Mouse (Mus musculus): ENCODE results near the gene Fkbp1a. TPM values are rescaled to one million over a fixed set of nuclear protein-coding genes. Genes with fewer than 3 reads are reported as not detected.

Gene Fkbp1a
- polyA plus RNA-seq, 1 experiment from 2014 or later: 507 TPM

- Histone ChIP-seq H3K9me3 (no peaks in the 10 kb centered on the region), H3K4me2 (replicated peaks) (no peak overlapping the region), H3K4me3 (replicated peaks) (no peak overlapping the region), H3K36me3 (0 out of 2 replicates have a peak, but pooled peaks cover 12% of the 10 kb centered on the region), H3K4me1 (replicated peaks) (no peaks in the 10 kb centered on the region), H3K27ac (no peak overlapping the region), H3K27me3 (no peaks in the 10 kb centered on the region), H3K9ac (replicated peaks) (no peak overlapping the region)
- no peak for ATAC-seq
Measured at GRCm38 (mm10) chr2:151529169-151529568, 13.1 kb upstream of the Fkbp1a start.

GRCm38 (mm10) chr2:151530378-151531230, 11.7 kb upstream of the Fkbp1a start:
- H3K36me3 ChIP-seq: 0 out of 2 replicates have a peak, but pooled peaks cover 12% of the 10 kb centered on the region
- WGBS: 64% methylated on average over 8 of the region's 8 CpGs
- no peak overlapping the region for H3K9ac ChIP-seq (replicated peaks)
- no peaks in the 10 kb centered on the region for H3K9me3 ChIP-seq
- no peaks in the 10 kb centered on the region for H3K27me3 ChIP-seq
- H3K27ac ChIP-seq: no peak overlapping the region
- H3K4me2 ChIP-seq (replicated peaks): no peak overlapping the region
- H3K4me3 ChIP-seq (replicated peaks): no peak overlapping the region
- H3K4me1 ChIP-seq (replicated peaks): no peaks in the 10 kb centered on the region
- no peak for ATAC-seq

GRCm38 (mm10) chr2:151533632-151534031, 8.7 kb upstream of the Fkbp1a start:
- no peaks in the 10 kb centered on the region for H3K27me3 ChIP-seq
- H3K4me1 ChIP-seq (replicated peaks): no peaks in the 10 kb centered on the region
- H3K36me3 ChIP-seq: no peaks in the 10 kb centered on the region
- no peaks in the 10 kb centered on the region for H3K9me3 ChIP-seq
- no peak overlapping the region for H3K4me2 ChIP-seq (replicated peaks)
- no peak for ATAC-seq
- no peak overlapping the region for H3K27ac ChIP-seq
- H3K4me3 ChIP-seq (replicated peaks): no peak overlapping the region
- WGBS: 93% methylated on average over 6 of the region's 6 CpGs
- no peak overlapping the region for H3K9ac ChIP-seq (replicated peaks)

GRCm38 (mm10) chr2:151535961-151536617, 6.2 kb upstream of the Fkbp1a start:
- Histone ChIP-seq H3K9me3 (no peaks in the 10 kb centered on the region), H3K9ac (replicated peaks) (no peak overlapping the region), H3K27ac (no peak overlapping the region; the same call in 1 of the 2 replicates), H3K27me3 (no peaks in the 10 kb centered on the region), H3K4me3 (replicated peaks) (no peak overlapping the region), H3K4me1 (replicated peaks) (no peaks in the 10 kb centered on the region), H3K36me3 (no peaks in the 10 kb centered on the region), H3K4me2 (replicated peaks) (no peak overlapping the region)
- 9% methylated on average over 1 of the region's 1 CpGs for WGBS
- ATAC-seq: peak; percentile 55; the same call in 1 of the 2 replicates

GRCm38 (mm10) chr2:151536618-151536974, 5.7 kb upstream of the Fkbp1a start:
- no peak overlapping the region for H3K9ac ChIP-seq (replicated peaks)
- no peaks in the 10 kb centered on the region for H3K36me3 ChIP-seq
- H3K27ac ChIP-seq: no peak overlapping the region
- H3K4me1 ChIP-seq (replicated peaks): peaks cover 4% of the 10 kb centered on the region
- H3K4me2 ChIP-seq (replicated peaks): no peak overlapping the region
- H3K27me3 ChIP-seq: no peaks in the 10 kb centered on the region
- ATAC-seq: no peak
- H3K4me3 ChIP-seq (replicated peaks): no peak overlapping the region
- no peaks in the 10 kb centered on the region for H3K9me3 ChIP-seq
- WGBS: 84% methylated on average over 5 of the region's 5 CpGs

- ATAC-seq: no peak
- Histone ChIP-seq H3K4me1 (replicated peaks) (peaks cover 10% of the 10 kb centered on the region), H3K36me3 (no peaks in the 10 kb centered on the region), H3K27ac (no peak overlapping the region), H3K27me3 (no peaks in the 10 kb centered on the region), H3K4me3 (replicated peaks) (no peak overlapping the region), H3K9ac (replicated peaks) (no peak overlapping the region), H3K9me3 (no peaks in the 10 kb centered on the region), H3K4me2 (replicated peaks) (no peak overlapping the region)
- 65% methylated on average over 4 of the region's 4 CpGs for WGBS
Measured at GRCm38 (mm10) chr2:151538646-151539045, 3.6 kb upstream of the Fkbp1a start.

GRCm38 (mm10) chr2:151543063-151543895, 996 bp downstream of the Fkbp1a start:
- H3K4me3 ChIP-seq (replicated peaks): peak overlapping the region; percentile 80

GRCm38 (mm10) chr2:151544673-151545072, 2.4 kb downstream of the Fkbp1a start:
- peak overlapping the region; percentile 80; the same call in 1 of the 2 replicates for H3K4me3 ChIP-seq (replicated peaks)

More at GRCm38 (mm10) chr2:151543063-151543895, 996 bp downstream of the Fkbp1a start:
- Histone ChIP-seq H3K9me3 (no peaks in the 10 kb centered on the region), H3K27ac (peak overlapping the region; percentile 89), H3K9ac (replicated peaks) (peak overlapping the region; percentile 91), H3K4me1 (replicated peaks) (peaks cover 46% of the 10 kb centered on the region), H3K4me2 (replicated peaks) (peak overlapping the region; percentile 79), H3K36me3 (peaks cover 23% of the 10 kb centered on the region), H3K27me3 (no peaks in the 10 kb centered on the region)
- 2% methylated on average over 20 of the region's 21 CpGs for WGBS
- ATAC-seq: 0 out of 2 replicates have a peak, but pooled peaks have one; percentile 15

GRCm38 (mm10) chr2:151546571-151546970, 4.3 kb downstream of the Fkbp1a start:
- WGBS: 93% methylated on average over 4 of the region's 4 CpGs

More at GRCm38 (mm10) chr2:151544673-151545072, 2.4 kb downstream of the Fkbp1a start:
- H3K27me3 ChIP-seq: no peaks in the 10 kb centered on the region
- no peak for ATAC-seq
- H3K36me3 ChIP-seq: peaks cover 26% of the 10 kb centered on the region
- peak overlapping the region; percentile 44 for H3K9ac ChIP-seq (replicated peaks)
- H3K4me2 ChIP-seq (replicated peaks): peak overlapping the region; percentile 79
- no peak overlapping the region for H3K27ac ChIP-seq
- WGBS: 49% methylated on average over 6 of the region's 6 CpGs
- no peaks in the 10 kb centered on the region for H3K9me3 ChIP-seq
- peaks cover 49% of the 10 kb centered on the region for H3K4me1 ChIP-seq (replicated peaks)

GRCm38 (mm10) chr2:151549615-151550121, 7.4 kb downstream of the Fkbp1a start:
- Histone ChIP-seq H3K27ac (no peak overlapping the region), H3K4me3 (replicated peaks) (no peak overlapping the region), H3K27me3 (no peaks in the 10 kb centered on the region), H3K4me2 (replicated peaks) (no peak overlapping the region), H3K36me3 (peaks cover 70% of the 10 kb centered on the region), H3K9me3 (no peaks in the 10 kb centered on the region), H3K4me1 (replicated peaks) (peaks cover 28% of the 10 kb centered on the region), H3K9ac (replicated peaks) (no peak overlapping the region)
- WGBS: 96% methylated on average over 3 of the region's 3 CpGs
- no peak for ATAC-seq

More at GRCm38 (mm10) chr2:151546571-151546970, 4.3 kb downstream of the Fkbp1a start:
- no peaks in the 10 kb centered on the region for H3K9me3 ChIP-seq
- peaks cover 45% of the 10 kb centered on the region for H3K4me1 ChIP-seq (replicated peaks)
- H3K27me3 ChIP-seq: no peaks in the 10 kb centered on the region
- H3K4me3 ChIP-seq (replicated peaks): no peak overlapping the region
- H3K4me2 ChIP-seq (replicated peaks): no peak overlapping the region
- ATAC-seq: no peak
- H3K36me3 ChIP-seq: peaks cover 44% of the 10 kb centered on the region
- no peak overlapping the region for H3K27ac ChIP-seq
- H3K9ac ChIP-seq (replicated peaks): no peak overlapping the region
